Mouse (Mus musculus) CD4-positive helper T cell, adult 2 months (primary cell): ENCODE data around the gene Ppcdc.

ENCODE experiments used
- DNase-seq: peaks from one replicate; pipeline ENCODE4 v3.0.0-alpha.2; 2012; ENCODE audit warnings: low read depth, missing footprints, low spot score

The Ppcdc gene

GRCm38 (mm10) chr9:57439522-57440295, at the start of gene Ppcdc:
Ppcdc (minus strand) TSS chr9:57440124.
- peak; percentile 96 for DNase-seq

DNA sequence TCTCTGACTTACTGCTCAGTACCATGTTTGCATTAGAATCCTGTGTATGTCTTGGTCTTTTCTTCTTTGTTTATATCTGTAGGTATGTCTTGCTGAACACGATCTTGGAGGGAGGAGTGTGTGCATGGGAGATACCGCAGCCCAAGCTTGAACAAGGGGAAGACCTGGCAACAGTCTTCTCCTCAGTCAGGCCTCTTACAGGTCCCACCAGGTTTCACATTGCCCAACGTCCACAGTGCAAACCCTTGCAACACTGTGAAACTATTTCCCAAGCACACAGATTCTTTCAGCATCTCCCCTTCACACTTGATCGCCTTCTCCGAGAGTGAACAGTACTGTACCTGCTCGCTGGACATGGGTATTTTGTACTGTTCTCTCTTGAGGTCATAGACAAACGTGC, 47.9 kb upstream of the Ppcdc start:
- no peak for DNase-seq

- peak; percentile 74 for DNase-seq
These were observed 45.9 kb upstream of the Ppcdc start for GRCm38 (mm10) chr9:57485774-57486173.

GRCm38 (mm10) chr9:57468914-57469313, 29.0 kb upstream of the Ppcdc start:
- no peak for DNase-seq

DNA sequence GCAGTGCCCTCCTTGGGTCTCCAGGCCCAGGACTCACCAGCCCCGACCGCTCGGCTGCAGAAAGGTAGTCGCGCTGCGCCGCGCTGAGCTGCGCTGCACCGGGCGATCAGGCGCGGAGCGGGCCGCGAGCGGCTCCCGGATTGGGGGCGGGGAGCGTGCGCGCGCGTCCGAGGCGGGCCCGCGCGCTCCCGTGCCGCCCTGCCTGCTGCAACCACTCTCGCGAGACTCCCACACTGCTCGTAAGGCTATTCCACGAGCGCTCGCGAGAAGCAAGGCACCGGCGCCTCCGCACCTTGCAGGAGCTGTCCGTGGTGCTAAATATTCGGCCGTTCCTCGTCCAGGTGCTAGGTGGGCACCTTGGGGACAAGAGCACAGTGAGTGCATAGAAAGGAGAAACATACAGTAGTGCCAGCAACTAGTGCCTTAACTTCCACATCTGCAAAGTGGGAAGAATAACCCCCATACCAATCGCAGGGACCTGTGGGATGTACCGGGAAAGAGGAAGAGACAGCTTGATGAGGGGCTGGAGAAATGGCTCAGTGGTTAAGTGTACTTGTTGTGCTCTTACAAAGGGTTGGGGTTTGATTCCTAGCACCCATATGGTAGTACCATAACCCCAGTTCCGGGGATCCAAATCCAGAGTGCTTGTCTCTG, 28.1 kb upstream of the Ppcdc start, which contains the start of gene Scamp5:
Gene Scamp5, minus strand, starts transcription at position 165 of the 654 bp plus-strand sequence.
- peak; percentile 82 for DNase-seq

GRCm38 (mm10) chr9:57467271-57467771, 27.4 kb upstream of the Ppcdc start:
- DNase-seq = no peak

DNA sequence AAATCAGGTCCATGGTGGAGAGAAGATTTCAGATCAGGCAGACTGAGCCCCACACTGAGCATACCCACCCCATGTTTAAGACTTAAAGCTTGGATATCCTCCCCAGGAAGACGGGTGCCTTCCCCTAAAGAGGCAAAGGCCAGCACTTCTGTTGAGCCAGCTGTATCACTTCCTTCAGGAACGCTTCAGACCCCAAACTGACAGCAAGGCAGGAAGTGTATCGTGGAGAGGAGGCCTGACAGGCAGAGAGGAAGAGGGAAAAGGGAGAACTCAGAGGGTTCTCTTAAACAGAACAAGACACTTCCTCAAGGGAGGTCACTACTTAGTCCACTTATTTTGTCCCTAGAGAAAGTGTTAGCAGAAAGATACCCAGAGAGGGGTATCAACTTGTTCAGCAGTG, 26.2 kb upstream of the Ppcdc start:
- DNase-seq = no peak

DNA sequence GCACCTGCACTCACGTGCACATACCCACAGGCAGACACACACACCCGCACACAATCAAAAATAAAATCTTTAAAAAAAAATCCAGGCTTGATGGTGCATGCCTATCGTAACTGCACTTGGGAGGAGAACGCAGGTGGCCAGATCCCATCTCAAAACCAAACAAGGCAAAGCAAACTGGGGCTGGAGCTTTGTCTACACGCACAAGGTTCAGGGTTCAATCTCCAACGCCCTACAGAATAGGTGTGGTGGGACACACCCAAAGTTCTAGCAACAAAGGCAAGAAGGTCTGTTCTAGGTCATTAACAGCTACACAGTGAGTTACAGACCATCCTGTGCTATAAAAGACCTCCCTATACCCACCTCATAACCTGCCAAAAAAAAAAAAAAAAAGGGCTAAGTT, 22.9 kb upstream of the Ppcdc start:
- no peak for DNase-seq

- DNase-seq = no peak
These were observed 19.8 kb upstream of the Ppcdc start for GRCm38 (mm10) chr9:57459707-57460106.

GRCm38 (mm10) chr9:57453516-57453915, 13.6 kb upstream of the Ppcdc start:
- DNase-seq = no peak

DNA sequence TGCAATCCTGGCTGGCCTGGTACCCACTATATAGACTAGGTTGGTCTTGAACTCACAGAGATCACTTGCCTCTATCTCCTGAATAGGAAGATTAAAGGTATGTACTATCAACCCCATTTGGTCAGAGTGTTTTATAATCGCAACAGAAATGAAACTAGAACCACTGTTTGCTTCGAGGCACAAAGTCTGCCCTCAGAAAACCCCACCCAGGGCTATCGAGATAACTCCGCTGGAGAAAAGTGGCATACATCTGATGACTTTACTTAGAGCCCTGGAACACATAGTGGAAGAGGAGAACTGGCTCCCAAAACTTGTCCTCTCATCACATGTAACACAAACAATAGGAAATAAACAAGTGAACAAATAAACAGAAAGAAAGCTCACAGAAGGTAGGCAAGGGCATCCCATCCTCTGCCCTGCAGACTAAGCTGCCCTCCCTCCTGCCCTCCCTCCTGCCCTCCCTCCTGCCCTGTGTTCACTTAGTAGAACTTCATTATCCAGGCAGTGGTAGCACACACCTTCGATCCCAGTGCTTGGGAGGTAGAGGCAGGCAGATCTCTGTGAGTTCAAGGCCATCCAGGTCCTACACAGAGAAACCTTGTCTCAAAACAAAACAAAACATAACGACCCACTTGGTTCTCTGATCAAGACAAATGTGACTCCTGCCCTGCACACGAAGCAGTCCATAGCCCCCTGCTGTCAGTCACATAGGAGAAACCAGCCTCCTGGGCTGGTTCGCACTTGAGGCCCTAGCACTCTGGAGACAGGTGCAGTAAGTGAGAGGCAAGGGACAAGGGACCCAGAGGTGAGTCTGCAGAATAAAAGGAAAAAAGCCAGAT, 12.9 kb upstream of the Ppcdc start:
- DNase-seq = no peak

DNA sequence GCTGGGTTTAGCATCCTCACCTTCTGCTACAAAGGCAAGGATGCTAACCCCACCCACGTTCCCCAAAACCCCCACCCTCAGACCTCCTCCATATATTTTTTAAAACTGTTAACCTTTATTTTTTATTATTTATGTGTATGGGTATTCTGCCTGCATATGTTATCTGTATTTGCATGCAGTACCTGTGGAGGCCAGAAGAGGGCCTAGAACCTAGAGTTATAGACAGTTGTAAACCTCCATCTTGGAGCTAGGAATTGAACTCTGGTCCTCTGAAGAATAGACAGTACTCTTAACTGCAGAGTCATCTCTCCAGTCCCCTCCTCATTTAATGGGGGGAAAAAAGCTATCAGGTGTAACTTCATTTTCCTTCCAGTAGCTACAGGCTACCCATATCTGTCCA, 9.8 kb upstream of the Ppcdc start:
- no peak for DNase-seq

- no peak for DNase-seq
These were observed 696 bp upstream of the Ppcdc start for GRCm38 (mm10) chr9:57440620-57441019.

GRCm38 (mm10) chr9:57439083-57439482, 841 bp downstream of the Ppcdc start:
- DNase-seq = no peak

DNA sequence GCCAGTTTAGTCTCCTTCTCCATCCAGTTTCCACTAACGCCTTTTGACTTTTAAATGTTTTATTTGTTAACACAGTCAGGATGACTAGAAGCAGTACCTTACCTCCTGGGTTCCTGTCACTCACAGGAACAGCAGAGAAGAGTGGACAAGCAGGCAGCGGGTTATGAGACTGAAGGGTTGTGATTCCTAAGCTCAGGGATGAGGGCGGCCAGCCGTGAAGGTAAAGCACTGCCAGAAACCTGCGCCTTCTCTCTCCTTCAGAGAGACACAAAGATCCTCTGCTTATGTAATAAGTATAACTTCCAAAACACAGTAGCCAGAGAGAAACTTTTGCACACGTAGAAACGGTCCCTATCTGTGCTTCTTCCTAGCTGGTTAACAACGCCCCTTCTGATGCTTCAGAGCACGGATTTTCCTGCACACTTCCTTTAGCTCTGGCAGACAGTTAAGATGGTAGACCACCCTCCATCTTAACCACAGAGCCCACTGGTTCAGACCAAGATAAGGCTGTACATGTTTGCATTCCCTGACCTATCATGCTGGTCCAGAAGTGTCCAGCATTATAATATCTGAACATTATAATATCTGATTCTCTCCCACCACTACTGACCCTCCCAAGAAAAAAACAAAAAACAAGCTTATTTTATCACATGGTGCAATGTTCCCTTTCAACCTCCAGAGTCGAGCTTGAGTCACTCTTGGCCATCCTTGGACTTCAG, 1.9 kb downstream of the Ppcdc start:
- no peak for DNase-seq

DNA sequence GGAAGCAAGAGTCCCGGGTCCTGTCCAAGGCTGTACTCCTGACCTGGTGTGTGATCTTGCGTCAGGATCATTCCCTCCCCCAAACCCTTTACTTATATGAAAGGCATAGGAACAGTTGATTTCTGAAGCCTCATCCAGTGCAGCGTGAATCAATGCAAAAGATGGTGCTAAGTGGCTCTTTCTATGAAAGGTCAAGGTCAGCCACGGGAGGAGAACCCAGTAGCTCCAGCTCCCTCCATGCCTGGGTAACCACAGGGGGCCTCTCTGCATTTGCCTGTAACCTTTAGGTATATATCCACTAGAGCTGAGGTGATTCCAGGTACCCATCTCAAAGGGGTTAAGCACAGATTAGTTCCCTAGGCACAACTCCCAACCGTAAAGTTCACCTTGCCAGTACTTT, 3.8 kb downstream of the Ppcdc start:
- no peak for DNase-seq

GRCm38 (mm10) chr9:57434405-57435165, 5.3 kb downstream of the Ppcdc start:
- DNase-seq = no peak

- DNase-seq = peak; percentile 83
These were observed 6.6 kb downstream of the Ppcdc start for GRCm38 (mm10) chr9:57433097-57434032.

DNA sequence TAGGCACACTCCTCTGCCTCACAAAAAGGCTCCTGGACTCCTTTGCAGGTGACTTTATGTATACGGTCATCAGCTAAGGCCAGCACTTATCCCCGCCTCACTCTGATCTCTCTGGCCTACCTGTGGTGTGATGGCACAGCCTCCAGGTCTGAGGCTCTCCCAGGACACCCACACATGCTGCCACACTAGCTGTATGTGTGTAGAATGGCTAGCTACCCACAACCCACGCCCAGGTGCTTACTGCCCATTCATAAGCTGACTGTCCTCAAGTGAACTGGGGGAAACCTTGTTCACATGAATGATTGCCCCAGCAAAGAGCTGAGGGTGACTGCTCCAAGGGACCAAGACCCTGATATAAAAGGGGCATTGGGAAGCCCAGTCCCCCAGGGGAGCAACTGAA, 7.4 kb downstream of the Ppcdc start:
- DNase-seq = no peak

GRCm38 (mm10) chr9:57431202-57431601, 8.7 kb downstream of the Ppcdc start:
- no peak for DNase-seq
